Mouse (Mus musculus) embryonic fibroblast, embryonic 13.5 days (primary cell): ENCODE measurements at regions not wholly inside any gene's neighbourhood (a gene's known extent, or its start where the extent isn't known, plus 50 kb on each side); places are given as distances from the start of the nearest gene placed in this dataset.

Experiments
- H3K27ac ChIP-seq: 2 replicates; pipeline ENCODE4 v1.5.1; 2012; ENCODE audit warnings: low read length, control low read depth, inconsistent platforms; ENCODE audit not compliant: insufficient read depth
- H3K4me1 ChIP-seq: 2 replicates; pipeline ENCODE4 v1.6.1; 2011; ENCODE audit warnings: low read length; ENCODE audit not compliant: control insufficient read depth, insufficient read depth
- H3K4me3 ChIP-seq: 2 replicates; pipeline ENCODE4 v1.5.1; 2011; ENCODE audit warnings: mild to moderate bottlenecking, control low read depth, low read length; ENCODE audit not compliant: insufficient read depth
- CTCF ChIP-seq: IDR thresholded peaks from 2 replicates; pipeline ENCODE4 v1.5.1; 2011; ENCODE audit warnings: mild to moderate bottlenecking, control low read depth, low read length, moderate library complexity, borderline replicate concordance; ENCODE audit not compliant: insufficient read depth
- POLR2A ChIP-seq: IDR thresholded peaks from 2 replicates; pipeline ENCODE4 v1.6.1; 2011; ENCODE audit warnings: low read depth, mild to moderate bottlenecking, control low read depth, low read length, moderate library complexity

- Histone ChIP-seq H3K4me1 (peaks cover 32% of the 10 kb centered on the region), H3K27ac (peak overlapping the region; percentile 97)
- no peak for TF ChIP-seq CTCF
- no peak for TF ChIP-seq POLR2A
Measured at GRCm38 (mm10) chr10:120648741-120649140, 172.5 kb upstream of the Hmga2 start.

GRCm38 (mm10) chr10:120648031-120648430, 171.8 kb upstream of the Hmga2 start:
- TF ChIP-seq POLR2A, result no peak
- no peak for TF ChIP-seq CTCF
- Histone ChIP-seq H3K4me1 (peaks cover 26% of the 10 kb centered on the region), H3K4me3 (no peak overlapping the region), H3K27ac (peak overlapping the region; percentile 97)

More at GRCm38 (mm10) chr10:120648741-120649140, 172.5 kb upstream of the Hmga2 start:
- no peak overlapping the region for H3K4me3 ChIP-seq

GRCm38 (mm10) chr10:120647323-120647722, 171.1 kb upstream of the Hmga2 start:
- Histone ChIP-seq H3K27ac (peak overlapping the region; percentile 97), H3K4me3 (no peak overlapping the region)
- peak; percentile 45 for TF ChIP-seq POLR2A
- TF ChIP-seq CTCF, result no peak

GRCm38 (mm10) chr10:120646862-120647311, 170.6 kb upstream of the Hmga2 start:
- peak overlapping the region; percentile 97 for H3K27ac ChIP-seq
- TF ChIP-seq POLR2A (no peak; the same call in 1 of the 2 replicates), CTCF (no peak)
- H3K4me1 ChIP-seq, result peaks cover 19% of the 10 kb centered on the region
- no peak overlapping the region for H3K4me3 ChIP-seq

More at GRCm38 (mm10) chr10:120647323-120647722, 171.1 kb upstream of the Hmga2 start:
- H3K4me1 ChIP-seq, result peaks cover 23% of the 10 kb centered on the region

GRCm38 (mm10) chr10:120640847-120641246, 164.6 kb upstream of the Hmga2 start:
- peak overlapping the region; percentile 66; the same call in 1 of the 2 replicates for H3K27ac ChIP-seq
- no peak overlapping the region for H3K4me3 ChIP-seq
- TF ChIP-seq CTCF, result no peak
- TF ChIP-seq POLR2A, result no peak
- peaks cover 22% of the 10 kb centered on the region for H3K4me1 ChIP-seq

- peaks cover 31% of the 10 kb centered on the region for H3K4me1 ChIP-seq
- H3K27ac ChIP-seq, result peak overlapping the region; percentile 67; the same call in 1 of the 2 replicates
- H3K4me3 ChIP-seq, result no peak overlapping the region
- TF ChIP-seq POLR2A (no peak), CTCF (no peak)
Measured at GRCm38 (mm10) chr10:120638316-120638715, 162.0 kb upstream of the Hmga2 start.

- peak overlapping the region; percentile 82; the same call in 1 of the 2 replicates for H3K27ac ChIP-seq
- TF ChIP-seq CTCF (no peak), POLR2A (no peak; the same call in 1 of the 2 replicates)
- peaks cover 39% of the 10 kb centered on the region for H3K4me1 ChIP-seq
- no peak overlapping the region for H3K4me3 ChIP-seq
Measured at GRCm38 (mm10) chr10:120635818-120636543, 159.7 kb upstream of the Hmga2 start.

- peak overlapping the region; percentile 36; the same call in 1 of the 2 replicates for H3K27ac ChIP-seq
Measured at GRCm38 (mm10) chr10:120635194-120635593, 158.9 kb upstream of the Hmga2 start.

GRCm38 (mm10) chr10:120632071-120632470, 155.8 kb upstream of the Hmga2 start:
- Histone ChIP-seq H3K4me3 (no peak overlapping the region), H3K4me1 (peaks cover 29% of the 10 kb centered on the region), H3K27ac (peak overlapping the region; percentile 99)
- TF ChIP-seq POLR2A, result peak; percentile 39
- TF ChIP-seq CTCF, result no peak

More at GRCm38 (mm10) chr10:120635194-120635593, 158.9 kb upstream of the Hmga2 start:
- no peak overlapping the region for H3K4me3 ChIP-seq
- peaks cover 39% of the 10 kb centered on the region for H3K4me1 ChIP-seq
- no peak for TF ChIP-seq CTCF
- TF ChIP-seq POLR2A, result no peak

- TF ChIP-seq CTCF, result no peak
- Histone ChIP-seq H3K4me1 (peaks cover 27% of the 10 kb centered on the region), H3K27ac (peak overlapping the region; percentile 91), H3K4me3 (no peak overlapping the region)
Measured at GRCm38 (mm10) chr10:120628066-120628465, 151.8 kb upstream of the Hmga2 start.
